Mouse (Mus musculus) urinary bladder, postnatal 10 days (tissue): ENCODE results near the gene Dcaf8.

Experiments used
- DNase-seq: peaks from one replicate; pipeline ENCODE4 v3.0.0; 2022; ENCODE audit warnings: low spot score

Dcaf8 gene

GRCm38 (mm10) chr1:172194435-172194834, 46.6 kb downstream of the Dcaf8 start:
- DNase-seq: no peak

- no peak for DNase-seq
Measured at GRCm38 (mm10) chr1:172197146-172197545, 49.3 kb downstream of the Dcaf8 start.

GRCm38 (mm10) chr1:172197851-172198250, 50.0 kb downstream of the Dcaf8 start:
- no peak for DNase-seq

- no peak for DNase-seq
Measured at GRCm38 (mm10) chr1:172198316-172198715, 50.4 kb downstream of the Dcaf8 start.

GRCm38 (mm10) chr1:172198996-172199395, 51.1 kb downstream of the Dcaf8 start:
- DNase-seq: no peak

GRCm38 (mm10) chr1:172200161-172200560, 52.3 kb downstream of the Dcaf8 start:
- no peak for DNase-seq

GRCm38 (mm10) chr1:172200871-172201447, 53.1 kb downstream of the Dcaf8 start:
- DNase-seq: no peak

- no peak for DNase-seq
Measured at GRCm38 (mm10) chr1:172201967-172202880, 54.3 kb downstream of the Dcaf8 start.

- no peak for DNase-seq
Measured at GRCm38 (mm10) chr1:172202894-172203522, 55.1 kb downstream of the Dcaf8 start.

GRCm38 (mm10) chr1:172203566-172203965, 55.7 kb downstream of the Dcaf8 start:
- no peak for DNase-seq

GRCm38 (mm10) chr1:172204033-172204813, 56.3 kb downstream of the Dcaf8 start:
- no peak for DNase-seq

- DNase-seq: no peak
Measured at GRCm38 (mm10) chr1:172204814-172205740, 57.2 kb downstream of the Dcaf8 start.

- no peak for DNase-seq
Measured at GRCm38 (mm10) chr1:172205741-172206087, 57.8 kb downstream of the Dcaf8 start.

GRCm38 (mm10) chr1:172206141-172206917, 58.4 kb downstream of the Dcaf8 start, which contains the start of gene Pea15a:
Gene Pea15a (minus strand): TSS chr1:172206804.
- DNase-seq: peak; percentile 36

GRCm38 (mm10) chr1:172207111-172207584, 59.3 kb downstream of the Dcaf8 start:
- DNase-seq: no peak

GRCm38 (mm10) chr1:172212776-172213175, 64.9 kb downstream of the Dcaf8 start:
- no peak for DNase-seq

GRCm38 (mm10) chr1:172213771-172214170, 65.9 kb downstream of the Dcaf8 start:
- no peak for DNase-seq

GRCm38 (mm10) chr1:172214748-172215147, 66.9 kb downstream of the Dcaf8 start:
- DNase-seq: no peak

GRCm38 (mm10) chr1:172217148-172217547, 69.3 kb downstream of the Dcaf8 start:
- DNase-seq: peak; percentile 89
